8 mouse cellular contexts compared by ENCODE assay signal in the genomic region with DNA sequence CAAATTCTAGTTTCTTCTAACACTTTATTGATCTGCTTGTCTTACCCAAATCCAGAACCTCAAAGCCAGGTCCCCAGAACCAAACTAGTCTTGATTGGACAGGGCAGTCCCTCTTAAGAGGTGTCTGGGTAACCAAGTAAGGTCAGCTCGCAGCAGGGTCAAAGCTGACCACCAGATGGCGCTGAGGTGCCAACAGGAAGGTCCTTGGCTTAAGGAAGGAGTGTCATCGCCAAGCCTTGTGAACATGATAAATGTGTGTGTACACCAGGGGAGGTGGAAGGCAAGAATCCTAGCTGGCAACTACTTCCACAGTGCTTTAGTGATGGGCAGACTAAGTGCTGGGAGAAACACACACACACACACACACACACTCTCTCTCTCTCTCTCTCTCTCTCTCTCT. TPM values are rescaled to one million over a fixed set of nuclear protein-coding genes. Genes with fewer than 3 reads are reported as not detected.
DNase-seq lines count a peak whose midpoint lies in the region; ATAC-seq lines count a peak whose summit lies in the region.

No protein-coding gene starts in this region.

- peak; percentile 95 for DNase-seq in cerebellum, adult 9-10 months
- peak; percentile 97 for DNase-seq in gastrocnemius, postnatal 10 days
- peak; percentile 77 to 89 for DNase-seq in left cerebral cortex, adult 8-10 months (ENCODE audit: low spot score in 2 of 2)
- peak; percentile 89 for DNase-seq in skeletal muscle tissue, adult 2 months (ENCODE audit: low read depth, low spot score)
- DNase-seq in yolk sac, embryonic 10.5 days (ENCODE audit: low spot score), result peak; percentile 81

- no peaks in the 10 kb centered on the region for H3K9me3 ChIP-seq in megakaryocyte, embryonic 14.5 days

- ATAC-seq in activated CD4-positive, CD25-positive, alpha-beta regulatory T cell, adult 4 months, result peak; percentile 53
- ATAC-seq in inflammation-experienced regulatory T-cells, adult 6 months, result peak; percentile 39

- H3K4me3 ChIP-seq in megakaryocyte, embryonic 14.5 days (replicated peaks), result peak overlapping the region; percentile 93

- H3K4me1 ChIP-seq in megakaryocyte, embryonic 14.5 days, result peaks cover 86% of the 10 kb centered on the region

- H3K27me3 ChIP-seq in megakaryocyte, embryonic 14.5 days (replicated peaks), result no peaks in the 10 kb centered on the region

- peaks cover 62% of the 10 kb centered on the region for H3K36me3 ChIP-seq in megakaryocyte, embryonic 14.5 days (replicated peaks; ENCODE audit: low read length)

RNA-seq across cellular contexts. Expression of a gene that starts 2.7 kb away (rescaled TPM):
- polyA plus RNA-seq in activated CD4-positive, CD25-positive, alpha-beta regulatory T cell, adult 4 months (2017; shearing (Covaris generic)), result 10 to 100 TPM; 14.7 to 22.8 TPM
- total RNA-seq in gastrocnemius, postnatal 10 days (2021), result 10 to 100 TPM; 10.2 to 12.8 TPM
- polyA plus RNA-seq in inflammation-experienced regulatory T-cells, adult 6 months (2017; shearing (Covaris generic)), result 10 to 100 TPM; 15.1 to 27.5 (median 19.5) TPM
- 10 to 100 TPM; 20.6 to 28.5 (median 23.4) TPM for total RNA-seq in left cerebral cortex, adult 8-10 months (2022)
- 78.6 and 106 TPM in 2 replicates for polyA plus RNA-seq in megakaryocyte, embryonic 14.5 days (2012; ENCODE audit: insufficient read depth, low replicate concordance)

RNA-seq across cellular contexts. Expression of a gene that starts 23.4 kb away (rescaled TPM):
- not detected for polyA plus RNA-seq in activated CD4-positive, CD25-positive, alpha-beta regulatory T cell, adult 4 months (2017; shearing (Covaris generic))
- not detected for total RNA-seq in gastrocnemius, postnatal 10 days (2021)
- polyA plus RNA-seq in inflammation-experienced regulatory T-cells, adult 6 months (2017; shearing (Covaris generic)), result not detected
- total RNA-seq in left cerebral cortex, adult 8-10 months (2022), result not detected
- polyA plus RNA-seq in megakaryocyte, embryonic 14.5 days (2012; ENCODE audit: insufficient read depth, low replicate concordance), result not detected in 2 replicates

Comparison
In these comparisons a context has a peak if more than half of its experiments do, and no peak if none do; other contexts are left out.
1. Peak in every context shown above with its lines: DNase-seq, ATAC-seq and H3K4me3 ChIP-seq.